ENCODE assay signal across 25 mouse cellular contexts in the genomic region with DNA sequence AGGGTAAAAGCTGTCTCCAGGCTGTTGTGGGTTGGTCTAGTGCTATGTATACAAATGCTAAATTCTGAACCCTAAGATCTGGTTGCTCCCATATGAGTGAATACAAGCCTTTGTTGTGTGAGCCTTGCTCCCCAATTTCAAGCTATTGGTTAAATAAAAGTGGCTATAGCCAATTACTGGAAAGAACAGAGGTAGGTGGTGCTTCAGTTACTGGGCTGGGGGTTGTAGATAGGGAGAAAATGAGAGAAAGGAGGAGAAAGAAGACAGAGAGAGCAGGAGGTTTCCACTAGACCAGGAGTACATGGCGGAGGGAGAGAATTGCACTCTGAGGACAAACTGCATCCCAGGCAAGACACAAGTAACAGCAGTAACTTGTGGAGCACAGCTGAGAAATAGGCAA. TPM values are rescaled to one million over a fixed set of nuclear protein-coding genes. Genes with fewer than 3 reads are reported as not detected.
DNase-seq lines count a peak whose midpoint lies in the region; ATAC-seq and TF ChIP-seq lines count a peak whose summit lies in the region.
"Had no signal": no experiment of that assay in that cellular context is flagged by ENCODE, and none has a peak within 500 bp of the region (broad histone marks: within the 10 kb centered on the region; RNA-seq: fewer than 3 reads in every experiment).

No protein-coding gene starts in this region.

- H3K4me1 ChIP-seq in kidney, embryonic 15.5 days = peaks cover 37% of the 10 kb centered on the region
- H3K4me1 ChIP-seq in megakaryocyte, embryonic 14.5 days = peaks cover 64% of the 10 kb centered on the region
- H3K4me1 ChIP-seq in forebrain, embryonic 14.5 days (ENCODE audit: control insufficient read depth, insufficient read depth, low read length) = no peaks in the 10 kb centered on the region
- H3K4me1 ChIP-seq in midbrain, postnatal 0 days (ENCODE audit: insufficient read depth, low read length) = no peaks in the 10 kb centered on the region
- H3K4me1 ChIP-seq: forebrain, embryonic 15.5 days; hindbrain, embryonic 13.5 days had no signal

- DNase-seq in kidney, postnatal 36 days = no peak
- peak; percentile 82 for DNase-seq in R1 (ENCODE audit: low read depth, low spot score)
- no peak for DNase-seq in forebrain, embryonic 14.5 days (ENCODE audit: low spot score)
- no peak for DNase-seq in midbrain, postnatal 0 days (ENCODE audit: low spot score)
- DNase-seq: adrenal gland, postnatal 25 days; B cell, adult 2 months; cerebellum, adult 2 months; cerebellum, postnatal 14 days; heart, postnatal 4 days; layer of hippocampus, postnatal 36 days; liver; lung, adult 2 months; right cerebral cortex, postnatal 14 days; thymus, postnatal 4 days had no signal

- no peaks in the 10 kb centered on the region for H3K36me3 ChIP-seq in kidney, embryonic 15.5 days
- H3K36me3 ChIP-seq in megakaryocyte, embryonic 14.5 days (replicated peaks; ENCODE audit: low read length) = no peaks in the 10 kb centered on the region
- no peaks in the 10 kb centered on the region for H3K36me3 ChIP-seq in forebrain, embryonic 14.5 days (ENCODE audit: control insufficient read depth, insufficient read depth, low read length)
- H3K36me3 ChIP-seq in midbrain, postnatal 0 days (ENCODE audit: insufficient read depth, low read length) = no peaks in the 10 kb centered on the region
- H3K36me3 ChIP-seq: forebrain, embryonic 15.5 days; heart, embryonic 10.5 days; hindbrain, embryonic 13.5 days; midbrain, embryonic 10.5 days; neural tube, embryonic 13.5 days had no signal

- no peaks in the 10 kb centered on the region for H3K9me3 ChIP-seq in kidney, embryonic 15.5 days (replicated peaks)
- H3K9me3 ChIP-seq in megakaryocyte, embryonic 14.5 days = no peaks in the 10 kb centered on the region
- H3K9me3 ChIP-seq in forebrain, embryonic 14.5 days (replicated peaks; ENCODE audit: control insufficient read depth, low read length) = no peaks in the 10 kb centered on the region
- H3K9me3 ChIP-seq in midbrain, postnatal 0 days (ENCODE audit: low read length) = no peaks in the 10 kb centered on the region
- H3K9me3 ChIP-seq: forebrain, embryonic 15.5 days; heart, embryonic 10.5 days; hindbrain, embryonic 13.5 days; midbrain, embryonic 10.5 days; neural tube, embryonic 13.5 days had no signal

- H3K4me2 ChIP-seq in kidney, embryonic 15.5 days = no peak overlapping the region
- H3K4me2 ChIP-seq in forebrain, embryonic 14.5 days (ENCODE audit: low read length) = no peak overlapping the region
- H3K4me2 ChIP-seq in midbrain, postnatal 0 days (ENCODE audit: low read depth, low read length, poor library complexity, severe bottlenecking) = no peak overlapping the region
- H3K4me2 ChIP-seq: forebrain, embryonic 15.5 days; hindbrain, embryonic 13.5 days; neural tube, embryonic 13.5 days had no signal

- 94% methylated on average over 1 of the region's 1 CpGs for WGBS in kidney, embryonic 15.5 days
- WGBS in forebrain, embryonic 14.5 days = 86% methylated on average over 1 of the region's 1 CpGs
- 97% methylated on average over 1 of the region's 1 CpGs for WGBS in midbrain, postnatal 0 days

- no peak for TF ChIP-seq CTCF in midbrain, postnatal 0 days (IDR thresholded peaks at IDR 0.05)

- no peak overlapping the region for H3K4me3 ChIP-seq in kidney, embryonic 15.5 days (replicated peaks)
- peak overlapping the region; percentile 14 for H3K4me3 ChIP-seq in megakaryocyte, embryonic 14.5 days (replicated peaks)
- no peak overlapping the region for H3K4me3 ChIP-seq in forebrain, embryonic 14.5 days (ENCODE audit: low read depth, low read length)
- H3K4me3 ChIP-seq in midbrain, postnatal 0 days (ENCODE audit: low read depth, low read length) = no peak overlapping the region
- H3K4me3 ChIP-seq: forebrain, embryonic 15.5 days; heart, embryonic 10.5 days; hindbrain, embryonic 13.5 days; midbrain, embryonic 10.5 days; neural tube, embryonic 13.5 days had no signal

- no peak overlapping the region for H3K9ac ChIP-seq in kidney, embryonic 15.5 days
- H3K9ac ChIP-seq in forebrain, embryonic 14.5 days (ENCODE audit: low read length) = no peak overlapping the region
- no peak overlapping the region for H3K9ac ChIP-seq in midbrain, postnatal 0 days (replicated peaks; ENCODE audit: low read length, poor library complexity, severe bottlenecking)
- H3K9ac ChIP-seq: forebrain, embryonic 15.5 days; hindbrain, embryonic 13.5 days; liver, embryonic 14.5 days; neural tube, embryonic 13.5 days had no signal

- H3K27ac ChIP-seq in kidney, embryonic 15.5 days = peak overlapping the region; percentile 73; the same call in 1 of the 2 replicates
- H3K27ac ChIP-seq in forebrain, embryonic 14.5 days (ENCODE audit: low read depth, low read length) = no peak overlapping the region
- no peak overlapping the region for H3K27ac ChIP-seq in midbrain, postnatal 0 days (ENCODE audit: low read depth, low read length)
- H3K27ac ChIP-seq: forebrain, embryonic 15.5 days; hindbrain, embryonic 13.5 days; liver, embryonic 14.5 days; midbrain, embryonic 10.5 days; neural tube, embryonic 13.5 days had no signal

- ATAC-seq in kidney, embryonic 15.5 days (replicated peaks; ENCODE audit: low FRiP score) = no peak
- ATAC-seq in megakaryocyte, adult 5-6 weeks (ENCODE audit: poor library complexity, severe bottlenecking) = no peak
- ATAC-seq in forebrain, embryonic 14.5 days = no peak
- ATAC-seq in midbrain, postnatal 0 days (ENCODE audit: low FRiP score) = no peak
- ATAC-seq: forebrain, embryonic 15.5 days; intestine, postnatal 0 days; midbrain, embryonic 16.5 days had no signal

- H3K27me3 ChIP-seq in kidney, embryonic 15.5 days = no peaks in the 10 kb centered on the region
- no peaks in the 10 kb centered on the region for H3K27me3 ChIP-seq in megakaryocyte, embryonic 14.5 days (replicated peaks)
- H3K27me3 ChIP-seq in forebrain, embryonic 14.5 days (replicated peaks; ENCODE audit: control insufficient read depth, insufficient read depth, low read length) = no peaks in the 10 kb centered on the region
- no peaks in the 10 kb centered on the region for H3K27me3 ChIP-seq in midbrain, postnatal 0 days (ENCODE audit: insufficient read depth, low read length)
- H3K27me3 ChIP-seq: forebrain, embryonic 15.5 days; hindbrain, embryonic 13.5 days; neural tube, embryonic 13.5 days had no signal

RNA-seq across cellular contexts. Expression of a gene that starts 4.8 kb away (rescaled TPM):
- polyA plus RNA-seq in kidney, embryonic 15.5 days (2015; fragmentation: Nextera tagmentation; extraction: Ambion mirVana) = 44.4 and 45.2 TPM in 2 replicates
- polyA plus RNA-seq in megakaryocyte, embryonic 14.5 days (2012; ENCODE audit: insufficient read depth, low replicate concordance) = 16.5 and 24.0 TPM in 2 replicates
- 4.7 and 5.7 TPM in 2 replicates for total RNA-seq in megakaryocyte, adult 5-6 weeks (2015)
- total RNA-seq in megakaryocyte, adult 5-6 weeks (2017) = 8.6 and 19.8 TPM in 2 replicates
- polyA plus RNA-seq in forebrain, embryonic 14.5 days (2014; fragmentation: Nextera tagmentation; extraction: Ambion mirVana) = 20.2 and 22.3 TPM in 2 replicates
- 51.8 and 57.7 TPM in 2 replicates for total RNA-seq in midbrain, postnatal 0 days (2014; rRNA removed)
- 18.2 and 18.9 TPM in 2 replicates for polyA plus RNA-seq in midbrain, postnatal 0 days (2015; fragmentation: Nextera tagmentation; extraction: Ambion mirVana)
